Mouse (Mus musculus) liver, embryonic 11.5 days (tissue): ENCODE measurements around the gene Fmo4. TPM values are rescaled to one million over a fixed set of nuclear protein-coding genes. Genes with fewer than 3 reads are reported as not detected.

Experiments used
- ATAC-seq: fragments of 200-750 bp; cut with Nextera tagmentation; replicated peaks from 2 replicates; pipeline ENCODE4 v1.8.0; 2017; ENCODE audit warnings: moderate number of reproducible peaks, mild to moderate bottlenecking, moderate TSS enrichment, moderate library complexity; ENCODE audit not compliant: low FRiP score
- DNase-seq: peaks from one replicate; pipeline ENCODE4 v3.0.0-alpha.2; 2017; ENCODE audit warnings: low spot score
- H3K27ac ChIP-seq: fragments of 300-500 bp; sonication (generic); 2 replicates; pipeline ENCODE4 v1.5.1; 2014; ENCODE audit warnings: mild to moderate bottlenecking, low read depth, low read length, control low read depth
- H3K27me3 ChIP-seq: fragments of 300-500 bp; sonication (generic); replicated peaks from 2 replicates; pipeline ENCODE4 v1.6.1; 2014; ENCODE audit warnings: low read length, mixed read lengths; ENCODE audit not compliant: control insufficient read depth, insufficient read depth
- H3K36me3 ChIP-seq: fragments of 300-500 bp; sonication (generic); 2 replicates; pipeline ENCODE4 v1.6.1; 2014; ENCODE audit warnings: mild to moderate bottlenecking, low read length, moderate library complexity, mixed read lengths; ENCODE audit not compliant: control insufficient read depth, insufficient read depth
- H3K4me1 ChIP-seq: fragments of 300-500 bp; sonication (generic); replicated peaks from 2 replicates; pipeline ENCODE4 v1.6.1; 2014; ENCODE audit warnings: low read length, mixed read lengths; ENCODE audit not compliant: control insufficient read depth, insufficient read depth
- H3K4me2 ChIP-seq: fragments of 300-500 bp; sonication (generic); 2 replicates; pipeline ENCODE4 v1.6.1; 2014; ENCODE audit warnings: mild to moderate bottlenecking, control low read depth, moderate library complexity
- H3K4me3 ChIP-seq: fragments of 300-500 bp; sonication (generic); 2 replicates; pipeline ENCODE4 v1.5.1; 2014; ENCODE audit warnings: low read depth, low read length, control low read depth
- H3K9ac ChIP-seq: fragments of 300-500 bp; sonication (generic); 2 replicates; pipeline ENCODE4 v1.6.1; 2014; ENCODE audit warnings: low read depth, low read length, control low read depth
- H3K9me3 ChIP-seq: fragments of 300-500 bp; sonication (generic); 2 replicates; pipeline ENCODE4 v1.6.1; 2016; ENCODE audit warnings: low read length, inconsistent platforms, mixed read lengths; ENCODE audit not compliant: control insufficient read depth
- WGBS: fragments of 180-500 bp; shearing (Covaris S2); extraction: QIAGEN DNeasy Blood & Tissue Kit; methylation state at CpG from one replicate; pipeline ENCODE4 v1.1.7; 2014; 5-methylcytosine and 5-hydroxymethylcytosine counted together
- polyA plus RNA-seq: library from polyadenylated mRNA; unstranded; fragments of >200 nt; fragmentation: Nextera tagmentation; extraction: Ambion mirVana; gene quantifications from 2 replicates; pipeline ENCODE4 v1.2.1, GENCODE M21; 2014

Gene Fmo4
- polyA plus RNA-seq, 1 experiment from 2014 or later, result 0.58 TPM

DNA sequence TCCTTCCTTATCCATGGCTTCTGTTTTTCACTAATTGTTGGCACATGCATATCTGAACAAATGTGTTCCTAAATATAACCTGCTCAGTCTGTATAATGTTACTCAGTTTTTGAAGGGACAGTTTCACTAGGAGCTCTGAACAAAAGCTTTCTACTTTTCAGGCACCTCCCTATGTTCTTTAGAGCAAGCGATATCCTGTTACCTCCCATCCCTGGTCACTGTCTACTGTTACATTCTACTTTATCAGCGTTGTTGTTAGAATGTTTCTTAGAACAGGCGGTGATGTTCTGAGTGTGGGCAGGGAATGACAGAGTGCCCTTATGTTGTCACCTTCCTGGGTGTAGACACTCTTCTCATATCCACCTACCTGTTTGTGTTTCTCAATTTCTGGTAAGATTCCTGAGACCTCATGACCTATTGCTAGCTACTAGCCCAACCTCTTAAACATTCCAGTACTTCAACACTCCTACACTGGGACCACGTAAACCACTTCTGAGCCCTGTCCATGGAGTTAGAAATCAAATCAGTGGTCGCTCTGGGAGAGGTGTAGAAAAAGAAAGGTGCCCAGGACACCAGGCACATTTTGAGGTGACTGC is 35.7 kb downstream of the Fmo4 start:
- ATAC-seq, result no peak
- H3K4me1 ChIP-seq, result no peaks in the 10 kb centered on the region
- H3K9me3 ChIP-seq, result no peaks in the 10 kb centered on the region
- no peak overlapping the region for H3K27ac ChIP-seq
- H3K4me3 ChIP-seq, result no peak overlapping the region
- no peak for DNase-seq
- no peaks in the 10 kb centered on the region for H3K36me3 ChIP-seq
- WGBS, result 80% methylated on average over 5 of the region's 5 CpGs
- no peak overlapping the region for H3K4me2 ChIP-seq
- H3K9ac ChIP-seq, result no peak overlapping the region
- no peaks in the 10 kb centered on the region for H3K27me3 ChIP-seq

DNA sequence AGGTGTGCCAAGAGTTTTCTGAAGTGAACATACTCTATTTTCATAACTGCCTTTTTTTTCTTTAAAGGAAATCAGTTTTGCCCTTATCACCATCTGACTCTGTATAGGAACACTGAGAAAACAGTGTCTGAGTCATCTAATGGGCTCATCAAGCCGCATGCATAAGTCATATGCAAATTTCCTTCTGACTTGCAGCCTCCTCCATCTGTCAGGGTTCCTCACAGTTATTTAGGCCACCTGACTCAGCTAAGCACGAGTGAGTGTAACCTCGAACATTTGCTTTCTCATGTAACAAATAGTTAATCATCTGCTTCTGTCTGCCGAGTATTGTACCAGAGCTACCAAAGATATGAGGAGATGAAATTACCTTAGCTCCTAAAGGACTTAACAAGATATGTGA is 40.1 kb downstream of the Fmo4 start:
- WGBS, result 73% methylated on average over 4 of the region's 4 CpGs
- no peaks in the 10 kb centered on the region for H3K36me3 ChIP-seq
- no peak for ATAC-seq

DNA sequence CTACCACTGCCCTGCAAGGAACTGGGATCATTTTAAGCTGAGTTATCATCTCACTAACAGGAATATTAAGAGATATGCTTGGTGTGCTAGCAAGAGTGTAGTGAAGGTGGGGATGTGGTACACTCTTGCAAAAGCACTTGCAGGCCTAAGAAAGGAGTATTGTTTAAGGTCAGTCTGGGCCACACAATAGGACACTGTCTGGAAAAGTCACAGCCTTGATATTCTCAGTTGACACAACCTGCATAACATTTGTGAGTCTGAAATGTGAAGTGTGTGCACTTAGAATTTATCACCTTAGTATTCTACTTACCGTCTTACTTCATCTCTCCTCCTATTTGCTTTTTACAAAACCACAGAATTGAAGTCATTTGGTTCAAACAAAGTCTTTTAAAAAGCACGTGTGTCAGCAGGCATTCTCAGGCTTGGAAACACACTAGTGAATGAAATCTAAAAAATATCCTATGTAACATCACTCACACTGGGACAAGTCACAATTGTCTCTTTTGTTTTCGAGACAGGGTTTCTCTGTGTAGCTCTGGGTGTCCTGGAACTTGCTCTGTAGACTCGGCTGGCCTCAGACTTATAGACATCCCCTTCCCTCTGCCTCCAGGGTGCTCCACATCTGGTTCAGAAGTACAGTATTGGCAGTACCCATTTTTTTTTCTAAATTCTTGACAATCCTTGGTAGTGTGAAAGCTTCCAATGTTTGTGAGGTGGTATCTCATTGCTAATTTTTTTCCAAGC is 42.0 kb downstream of the Fmo4 start:
- H3K27me3 ChIP-seq, result no peaks in the 10 kb centered on the region
- no peaks in the 10 kb centered on the region for H3K4me1 ChIP-seq
- DNase-seq (no peak), ATAC-seq (no peak)
- H3K27ac ChIP-seq, result no peak overlapping the region
- H3K4me2 ChIP-seq, result no peak overlapping the region
- no peak overlapping the region for H3K9ac ChIP-seq
- H3K9me3 ChIP-seq, result no peaks in the 10 kb centered on the region
- H3K36me3 ChIP-seq, result no peaks in the 10 kb centered on the region
- H3K4me3 ChIP-seq, result no peak overlapping the region
- WGBS, result 79% methylated on average over 4 of the region's 4 CpGs

More for the DNA sequence above, 40.1 kb downstream of the Fmo4 start:
- no peaks in the 10 kb centered on the region for H3K27me3 ChIP-seq
- H3K4me2 ChIP-seq, result no peak overlapping the region
- H3K27ac ChIP-seq, result no peak overlapping the region
- no peak overlapping the region for H3K4me3 ChIP-seq
- H3K9ac ChIP-seq, result no peak overlapping the region
- no peaks in the 10 kb centered on the region for H3K4me1 ChIP-seq
- no peak for DNase-seq
- H3K9me3 ChIP-seq, result no peaks in the 10 kb centered on the region

DNA sequence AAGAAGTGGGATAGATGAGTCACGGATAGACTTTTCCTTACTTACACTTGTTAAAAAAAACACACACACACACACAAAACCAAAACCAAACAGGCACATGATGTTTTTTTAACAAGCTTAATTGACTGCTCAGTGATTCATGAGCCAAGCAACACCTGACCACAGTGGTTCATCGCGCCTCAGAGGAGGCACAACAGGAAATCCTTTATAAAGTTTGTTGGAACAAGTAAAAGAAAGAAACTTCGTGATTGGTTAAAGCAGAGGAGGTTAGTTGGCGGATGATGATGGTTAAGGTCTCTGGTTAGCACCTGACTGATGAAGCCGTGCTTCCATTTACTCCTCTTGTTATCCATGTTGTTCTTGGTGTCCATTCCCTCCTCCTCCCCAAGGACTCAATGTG is 61.8 kb downstream of the Fmo4 start:
- DNase-seq (no peak), ATAC-seq (no peak)
- Histone ChIP-seq H3K9ac (no peak overlapping the region), H3K27ac (no peak overlapping the region), H3K27me3 (no peaks in the 10 kb centered on the region), H3K9me3 (no peaks in the 10 kb centered on the region), H3K36me3 (no peaks in the 10 kb centered on the region), H3K4me3 (no peak overlapping the region), H3K4me2 (no peak overlapping the region), H3K4me1 (no peaks in the 10 kb centered on the region)
- WGBS, result 71% methylated on average over 6 of the region's 6 CpGs

DNA sequence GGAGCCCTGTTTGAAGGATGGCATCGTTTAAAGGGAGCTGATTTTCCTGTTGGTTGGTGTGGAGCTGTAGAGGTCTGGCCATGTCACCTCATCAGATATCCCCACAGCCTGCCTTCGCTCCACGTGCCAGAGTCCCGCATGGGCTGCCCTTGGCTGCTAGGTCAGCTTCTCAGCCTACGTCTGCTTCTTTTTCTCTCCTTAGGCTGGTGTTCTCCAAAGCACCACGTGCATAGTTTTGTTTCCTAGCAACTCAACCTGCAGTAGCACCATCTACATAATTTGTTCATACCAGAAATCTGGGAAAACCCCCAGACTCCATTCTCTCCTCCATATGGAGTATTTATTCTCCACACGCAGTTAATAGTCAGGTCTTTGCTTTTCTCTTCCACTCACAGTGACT is 64.2 kb downstream of the Fmo4 start:
- Histone ChIP-seq H3K4me1 (no peaks in the 10 kb centered on the region), H3K27me3 (no peaks in the 10 kb centered on the region), H3K9me3 (no peaks in the 10 kb centered on the region), H3K4me2 (no peak overlapping the region), H3K36me3 (no peaks in the 10 kb centered on the region), H3K27ac (no peak overlapping the region), H3K4me3 (no peak overlapping the region), H3K9ac (no peak overlapping the region)
- 71% methylated on average over 7 of the region's 7 CpGs for WGBS
- DNase-seq (no peak), ATAC-seq (no peak)

DNA sequence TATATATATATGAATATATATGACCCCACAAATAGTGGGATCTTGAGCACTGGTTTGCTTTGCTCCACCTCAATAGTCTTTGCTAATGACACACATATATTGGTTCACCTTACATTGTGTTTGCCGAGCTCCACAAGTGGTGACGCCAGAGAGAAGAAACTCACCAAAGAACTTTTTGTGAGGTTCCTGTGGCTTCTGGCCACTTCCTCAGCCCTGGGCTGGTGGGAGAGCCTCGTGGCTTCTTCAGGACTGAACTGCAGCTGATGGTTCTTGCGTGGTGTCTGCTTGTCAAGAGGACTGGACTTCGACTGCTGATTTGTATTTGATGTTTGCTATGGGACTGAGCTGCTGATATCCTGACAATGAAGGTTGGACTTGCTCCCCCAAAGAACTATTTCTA is 65.0 kb downstream of the Fmo4 start:
- Histone ChIP-seq H3K4me1 (no peaks in the 10 kb centered on the region), H3K9ac (no peak overlapping the region), H3K4me2 (no peak overlapping the region), H3K27ac (no peak overlapping the region), H3K4me3 (no peak overlapping the region), H3K27me3 (no peaks in the 10 kb centered on the region), H3K36me3 (no peaks in the 10 kb centered on the region), H3K9me3 (no peaks in the 10 kb centered on the region)
- no peak for DNase-seq
- WGBS, result 50% methylated on average over 5 of the region's 5 CpGs
- no peak for ATAC-seq

Other genes with a start within 250 kb of the Fmo4 start
- 35.1 and 35.6 TPM in 2 replicates for gene Vamp4, start 243.5 kb downstream of the Fmo4 start, polyA plus RNA-seq
- gene Myoc, start 174.8 kb downstream of the Fmo4 start, polyA plus RNA-seq, result not detected in 2 replicates
- not detected in 2 replicates for gene Myocos, start 155.8 kb downstream of the Fmo4 start, polyA plus RNA-seq
- 88.6 and 103 TPM in 2 replicates for gene Prrc2c, start 73.4 kb downstream of the Fmo4 start, polyA plus RNA-seq
- gene Fmo1, start 52.6 kb upstream of the Fmo4 start, polyA plus RNA-seq, result 3.1 and 4.7 TPM in 2 replicates
- not detected in 2 replicates for gene Fmo2, start 84.8 kb upstream of the Fmo4 start, polyA plus RNA-seq
- not detected in 2 replicates for gene Fmo6, start 123.5 kb upstream of the Fmo4 start, polyA plus RNA-seq
- gene Fmo3, start 170.6 kb upstream of the Fmo4 start, polyA plus RNA-seq, result not detected in 2 replicates